Mouse (Mus musculus) embryonic facial prominence, embryonic 14.5 days (tissue): ENCODE measurements around the gene Macrod2. TPM values are rescaled to one million over a fixed set of nuclear protein-coding genes. Genes with fewer than 3 reads are reported as not detected.

Experiments
- ATAC-seq: fragments of 200-750 bp; cut with Nextera tagmentation; 2 replicates; pipeline ENCODE4 v1.8.0; 2017; ENCODE audit warnings: low read depth, moderate number of reproducible peaks, moderate TSS enrichment
- DNase-seq: peaks from one replicate; pipeline ENCODE4 v3.0.0-alpha.2; 2015; ENCODE audit warnings: low spot score
- H3K27ac ChIP-seq: fragments of 300-500 bp; sonication (generic); replicated peaks from 2 replicates; pipeline ENCODE4 v1.5.1; 2014; ENCODE audit warnings: low read depth, mild to moderate bottlenecking, low read length, moderate library complexity
- H3K27me3 ChIP-seq: fragments of 300-500 bp; sonication (generic); replicated peaks from 2 replicates; pipeline ENCODE4 v1.6.1; 2014; ENCODE audit warnings: low read length; ENCODE audit not compliant: control insufficient read depth, insufficient read depth
- H3K36me3 ChIP-seq: fragments of 300-500 bp; sonication (generic); 2 replicates; pipeline ENCODE4 v1.6.1; 2014; ENCODE audit warnings: low read length, mixed read lengths; ENCODE audit not compliant: control insufficient read depth, insufficient read depth
- H3K4me1 ChIP-seq: fragments of 300-500 bp; sonication (generic); 2 replicates; pipeline ENCODE4 v1.6.1; 2014; ENCODE audit warnings: antibody characterized with exemption, low read length; ENCODE audit not compliant: control insufficient read depth, insufficient read depth
- H3K4me2 ChIP-seq: fragments of 300-500 bp; sonication (generic); 2 replicates; pipeline ENCODE4 v1.6.1; 2014; ENCODE audit warnings: low read depth, mild to moderate bottlenecking, low read length, moderate library complexity, mixed read lengths
- H3K4me3 ChIP-seq: fragments of 300-500 bp; sonication (generic); 2 replicates; pipeline ENCODE4 v1.5.1; 2014; ENCODE audit warnings: low read depth, mild to moderate bottlenecking, low read length
- H3K9ac ChIP-seq: fragments of 300-500 bp; sonication (generic); 2 replicates; pipeline ENCODE4 v1.6.1; 2014; ENCODE audit warnings: low read depth, mild to moderate bottlenecking, low read length, moderate library complexity, mixed read lengths
- H3K9me3 ChIP-seq: fragments of 300-500 bp; sonication (generic); 2 replicates; pipeline ENCODE4 v1.6.1; 2016; ENCODE audit warnings: low read length; ENCODE audit not compliant: control insufficient read depth
- WGBS: fragments of 180-500 bp; shearing (Covaris S2); extraction: QIAGEN DNeasy Blood & Tissue Kit; methylation state at CpG from one replicate; pipeline ENCODE4 v1.1.7; 2014; 5-methylcytosine and 5-hydroxymethylcytosine counted together
- polyA plus RNA-seq: library from polyadenylated mRNA; unstranded; fragments of >200 nt; fragmentation: Nextera tagmentation; extraction: Ambion mirVana; gene quantifications from 2 replicates; pipeline ENCODE4 v1.2.1, GENCODE M21; 2014

Gene Macrod2
- polyA plus RNA-seq, 1 experiment from 2014 or later: 29.2 TPM

- Histone ChIP-seq H3K27me3 (no peaks in the 10 kb centered on the region), H3K4me2 (no peak overlapping the region), H3K36me3 (no peaks in the 10 kb centered on the region), H3K27ac (no peak overlapping the region), H3K4me3 (no peak overlapping the region), H3K4me1 (no peaks in the 10 kb centered on the region), H3K9me3 (no peaks in the 10 kb centered on the region), H3K9ac (no peak overlapping the region)
- DNase-seq: no peak
- 86% methylated on average over 1 of the region's 2 CpGs for WGBS
- no peak for ATAC-seq
Observed at GRCm38 (mm10) chr2:142174039-142174438, 1778.9 kb downstream of the Macrod2 start.

- 68% methylated on average over 2 of the region's 2 CpGs for WGBS
- ATAC-seq: no peak
Observed at GRCm38 (mm10) chr2:142186922-142187321, 1791.8 kb downstream of the Macrod2 start.

GRCm38 (mm10) chr2:142187428-142187827 is 1792.3 kb downstream of the Macrod2 start:
- Histone ChIP-seq H3K27ac (no peak overlapping the region), H3K9me3 (no peaks in the 10 kb centered on the region), H3K4me3 (no peak overlapping the region), H3K9ac (no peak overlapping the region), H3K27me3 (no peaks in the 10 kb centered on the region), H3K36me3 (no peaks in the 10 kb centered on the region), H3K4me2 (no peak overlapping the region), H3K4me1 (no peaks in the 10 kb centered on the region)
- WGBS: 60% methylated on average over 5 of the region's 5 CpGs
- ATAC-seq (peak; percentile 63; the same call in 1 of the 2 replicates), DNase-seq (peak; percentile 27)

More at GRCm38 (mm10) chr2:142186922-142187321, 1791.8 kb downstream of the Macrod2 start:
- H3K27ac ChIP-seq: no peak overlapping the region
- no peak overlapping the region for H3K4me3 ChIP-seq
- no peak overlapping the region for H3K9ac ChIP-seq
- H3K36me3 ChIP-seq: no peaks in the 10 kb centered on the region
- no peak for DNase-seq
- no peaks in the 10 kb centered on the region for H3K27me3 ChIP-seq
- H3K4me1 ChIP-seq: no peaks in the 10 kb centered on the region
- no peaks in the 10 kb centered on the region for H3K9me3 ChIP-seq
- no peak overlapping the region for H3K4me2 ChIP-seq

GRCm38 (mm10) chr2:142217371-142217770 is 1822.3 kb downstream of the Macrod2 start:
- no peaks in the 10 kb centered on the region for H3K27me3 ChIP-seq
- no peak overlapping the region for H3K4me3 ChIP-seq
- H3K9ac ChIP-seq: no peak overlapping the region
- no peak overlapping the region for H3K4me2 ChIP-seq
- ATAC-seq (no peak), DNase-seq (no peak)
- 79% methylated on average over 1 of the region's 1 CpGs for WGBS
- no peaks in the 10 kb centered on the region for H3K9me3 ChIP-seq
- no peaks in the 10 kb centered on the region for H3K4me1 ChIP-seq
- H3K36me3 ChIP-seq: no peaks in the 10 kb centered on the region
- H3K27ac ChIP-seq: no peak overlapping the region

DNA sequence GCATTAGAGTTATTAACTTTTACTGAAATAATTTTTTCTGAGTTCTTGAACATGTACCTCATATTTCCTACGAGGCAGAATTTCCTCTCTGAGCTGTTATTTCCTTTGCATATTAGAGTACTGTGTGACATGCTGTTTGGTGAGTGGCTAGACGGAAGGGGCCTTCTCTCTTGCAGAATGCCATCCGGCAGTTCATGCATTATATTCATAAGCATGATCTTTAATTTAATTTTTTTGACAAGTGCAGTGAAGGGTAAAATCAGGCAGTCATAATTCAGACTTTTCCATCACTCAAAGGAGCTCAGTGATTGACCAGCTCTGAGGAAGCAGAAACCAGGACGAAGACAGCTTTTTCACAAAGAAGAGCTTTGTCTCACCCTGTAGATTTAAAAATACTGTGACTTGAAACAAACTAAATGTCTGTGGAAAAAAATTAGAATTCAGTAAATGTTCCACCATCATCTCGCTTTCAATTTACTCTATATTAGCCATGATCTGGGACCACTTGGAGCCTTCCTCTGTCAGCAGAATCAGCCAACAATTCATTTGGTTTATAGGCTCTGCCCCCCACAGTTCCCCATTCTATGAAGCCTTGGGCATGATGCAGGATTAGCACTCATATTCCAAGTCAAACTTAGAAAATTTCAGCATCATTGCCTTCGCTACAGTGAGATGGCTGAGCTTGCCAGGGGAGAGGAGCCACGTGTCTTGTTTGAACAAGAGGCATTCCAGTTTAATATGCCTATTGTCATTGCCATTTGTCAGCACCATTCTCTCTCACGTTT is 1827.2 kb downstream of the Macrod2 start:
- H3K36me3 ChIP-seq: no peaks in the 10 kb centered on the region
- H3K4me2 ChIP-seq: no peak overlapping the region
- H3K9ac ChIP-seq: no peak overlapping the region
- ATAC-seq (no peak; the same call in 1 of the 2 replicates), DNase-seq (no peak)
- H3K4me3 ChIP-seq: no peak overlapping the region
- no peak overlapping the region for H3K27ac ChIP-seq
- H3K9me3 ChIP-seq: no peaks in the 10 kb centered on the region
- H3K4me1 ChIP-seq: no peaks in the 10 kb centered on the region
- WGBS: 66% methylated on average over 8 of the region's 8 CpGs
- H3K27me3 ChIP-seq: no peaks in the 10 kb centered on the region

DNA sequence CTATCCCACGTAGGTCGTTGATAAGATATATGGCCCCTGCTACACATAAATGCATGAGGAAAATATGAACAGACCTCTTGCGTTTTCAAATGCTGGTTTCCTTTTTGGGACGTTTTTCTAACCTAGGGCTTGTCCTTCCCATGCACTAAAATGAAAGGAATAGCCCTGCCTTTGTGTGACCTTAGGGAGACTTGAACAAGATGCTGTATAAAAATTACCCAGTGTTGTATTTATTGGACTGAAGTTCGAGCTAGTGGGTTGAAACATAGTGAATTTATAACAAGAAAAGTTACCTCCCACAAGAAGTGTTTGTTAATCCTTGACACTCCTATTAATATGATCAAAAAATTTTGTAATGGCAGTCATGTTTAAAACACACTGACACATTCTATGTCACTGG is 1827.8 kb downstream of the Macrod2 start:
- H3K4me2 ChIP-seq: no peak overlapping the region
- no peaks in the 10 kb centered on the region for H3K4me1 ChIP-seq
- no peak overlapping the region for H3K9ac ChIP-seq
- DNase-seq (no peak), ATAC-seq (no peak)
- H3K27ac ChIP-seq: no peak overlapping the region
- H3K9me3 ChIP-seq: no peaks in the 10 kb centered on the region
- no peaks in the 10 kb centered on the region for H3K36me3 ChIP-seq
- no peak overlapping the region for H3K4me3 ChIP-seq
- H3K27me3 ChIP-seq: no peaks in the 10 kb centered on the region
- 72% methylated on average over 5 of the region's 5 CpGs for WGBS

DNA sequence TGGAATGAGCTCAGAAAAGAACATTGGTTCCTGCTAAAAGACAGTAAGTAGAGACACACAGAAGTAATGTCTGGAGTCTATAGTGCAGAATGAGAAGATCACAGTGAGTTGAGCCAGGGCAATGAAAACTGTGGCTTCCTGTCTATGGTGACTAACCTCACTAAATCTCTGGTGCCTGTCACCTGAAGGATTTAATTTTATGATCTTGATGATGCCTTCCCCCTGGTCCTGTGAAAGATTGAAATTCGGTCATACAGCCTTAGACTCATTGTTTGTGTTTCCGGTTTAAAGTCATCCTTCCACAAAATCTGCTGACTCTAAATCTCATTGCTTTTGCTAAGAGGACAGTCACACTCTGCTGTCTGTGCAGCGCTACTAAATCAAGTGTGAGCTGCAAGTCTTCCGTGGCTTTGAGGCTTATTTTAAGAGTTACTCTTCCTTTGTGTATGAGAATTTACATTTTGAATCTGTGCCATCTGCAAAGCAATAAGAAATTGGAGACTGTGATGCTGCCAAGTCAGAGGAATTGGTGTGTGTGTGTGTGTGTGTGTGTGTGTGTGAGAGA is 1836.0 kb downstream of the Macrod2 start:
- DNase-seq (no peak), ATAC-seq (no peak)
- WGBS: 65% methylated on average over 4 of the region's 4 CpGs
- Histone ChIP-seq H3K4me3 (no peak overlapping the region), H3K4me1 (no peaks in the 10 kb centered on the region), H3K36me3 (no peaks in the 10 kb centered on the region), H3K9ac (no peak overlapping the region), H3K27me3 (no peaks in the 10 kb centered on the region), H3K4me2 (no peak overlapping the region), H3K27ac (no peak overlapping the region), H3K9me3 (no peaks in the 10 kb centered on the region)

GRCm38 (mm10) chr2:142232828-142233227 is 1837.7 kb downstream of the Macrod2 start:
- Histone ChIP-seq H3K27me3 (no peaks in the 10 kb centered on the region), H3K4me3 (no peak overlapping the region), H3K36me3 (no peaks in the 10 kb centered on the region), H3K27ac (no peak overlapping the region), H3K4me2 (no peak overlapping the region), H3K4me1 (no peaks in the 10 kb centered on the region), H3K9me3 (no peaks in the 10 kb centered on the region), H3K9ac (no peak overlapping the region)
- DNase-seq (peak; percentile 84), ATAC-seq (no peak)
- 34% methylated on average over 9 of the region's 9 CpGs for WGBS

DNA sequence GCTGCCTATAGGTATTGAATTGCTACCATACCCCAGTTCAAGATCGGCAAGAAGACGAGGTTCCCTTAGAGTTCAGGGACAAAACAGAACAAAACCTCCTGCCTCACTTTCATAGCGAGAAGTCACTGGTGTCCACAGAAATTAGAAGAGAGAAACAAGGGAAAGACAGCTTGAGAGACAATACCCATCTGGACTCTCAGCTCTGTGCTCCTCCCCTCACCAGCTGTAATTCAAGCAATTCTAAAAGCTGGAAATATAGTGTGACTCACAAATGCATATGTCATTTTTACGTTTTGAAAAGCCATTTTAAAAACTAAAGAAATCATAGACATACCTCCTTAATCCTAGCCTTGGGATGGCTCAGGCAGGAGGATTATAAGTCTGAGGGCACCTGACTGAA is 1848.4 kb downstream of the Macrod2 start:
- 81% methylated on average over 4 of the region's 4 CpGs for WGBS
- Histone ChIP-seq H3K4me1 (no peaks in the 10 kb centered on the region), H3K4me3 (no peak overlapping the region), H3K27ac (no peak overlapping the region), H3K9ac (no peak overlapping the region), H3K27me3 (no peaks in the 10 kb centered on the region), H3K4me2 (no peak overlapping the region), H3K36me3 (no peaks in the 10 kb centered on the region), H3K9me3 (no peaks in the 10 kb centered on the region)
- DNase-seq (no peak), ATAC-seq (no peak)
